Mouse (Mus musculus) embryonic facial prominence, embryonic 13.5 days (tissue): ENCODE results near the gene Pnmal1. TPM values are rescaled to one million over a fixed set of nuclear protein-coding genes. Genes with fewer than 3 reads are reported as not detected.
"Not testable (repeated sequence)": the region's sequence is repeated elsewhere in the genome, so short reads cannot be mapped to it uniquely, and the experiment has no call there.

ENCODE experiments used
- ATAC-seq: fragments of 200-750 bp; cut with Nextera tagmentation; 2 replicates; pipeline ENCODE4 v1.8.0; 2017; ENCODE audit warnings: low read depth; ENCODE audit not compliant: insufficient number of reproducible peaks, insufficient read depth, low FRiP score, low TSS enrichment
- H3K27ac ChIP-seq: fragments of 300-500 bp; sonication (generic); 2 replicates; pipeline ENCODE4 v1.5.1; 2015; ENCODE audit warnings: moderate library complexity, mild to moderate bottlenecking, inconsistent platforms
- H3K27me3 ChIP-seq: fragments of 300-500 bp; sonication (generic); 2 replicates; pipeline ENCODE4 v1.6.1; 2015; ENCODE audit warnings: mild to moderate bottlenecking, inconsistent platforms
- H3K36me3 ChIP-seq: fragments of 300-500 bp; sonication (generic); 2 replicates; pipeline ENCODE4 v1.6.1; 2015; ENCODE audit warnings: mild to moderate bottlenecking, inconsistent platforms
- H3K4me1 ChIP-seq: fragments of 300-500 bp; sonication (generic); 2 replicates; pipeline ENCODE4 v1.6.1; 2015; ENCODE audit warnings: inconsistent platforms
- H3K4me2 ChIP-seq: fragments of 300-500 bp; sonication (generic); 2 replicates; pipeline ENCODE4 v1.6.1; 2015; ENCODE audit warnings: moderate library complexity, mild to moderate bottlenecking, inconsistent platforms
- H3K4me3 ChIP-seq: fragments of 300-500 bp; sonication (generic); 2 replicates; pipeline ENCODE4 v1.5.1; 2015; ENCODE audit warnings: mild to moderate bottlenecking, inconsistent platforms
- H3K9ac ChIP-seq: fragments of 300-500 bp; sonication (generic); 2 replicates; pipeline ENCODE4 v1.6.1; 2015; ENCODE audit warnings: mild to moderate bottlenecking, inconsistent platforms
- H3K9me3 ChIP-seq: fragments of 300-500 bp; sonication (generic); 2 replicates; pipeline ENCODE4 v1.6.1; 2016; ENCODE audit warnings: inconsistent platforms
- WGBS: fragments of 180-500 bp; shearing (Covaris S2); methylation state at CpG from one replicate; pipeline ENCODE4 v1.1.7; 2015; ENCODE audit warnings: mixed read lengths; 5-methylcytosine and 5-hydroxymethylcytosine counted together
- polyA plus RNA-seq: library from polyadenylated mRNA; unstranded; fragments of >200 nt; fragmentation: Nextera tagmentation; extraction: Ambion mirVana; gene quantifications from 2 replicates; pipeline ENCODE4 v1.2.1, GENCODE M21; 2015

Gene Pnmal1
- polyA plus RNA-seq, 1 experiment from 2014 or later: 1.2 TPM

GRCm38 (mm10) chr7:16947349-16947895 lies 12.1 kb upstream of the Pnmal1 start:
- peaks cover 62% of the 10 kb centered on the region for H3K4me1 ChIP-seq
- peak overlapping the region; percentile 67 for H3K4me3 ChIP-seq
- peak overlapping the region; percentile 87 for H3K4me2 ChIP-seq
- H3K9ac ChIP-seq: no peak overlapping the region; the same call in 1 of the 2 replicates
- WGBS: 14% methylated on average over 21 of the region's 22 CpGs
- ATAC-seq: no peak
- no peaks in the 10 kb centered on the region for H3K36me3 ChIP-seq
- H3K27ac ChIP-seq: no peak overlapping the region
- no peaks in the 10 kb centered on the region for H3K9me3 ChIP-seq
- peaks cover 53% of the 10 kb centered on the region for H3K27me3 ChIP-seq

DNA sequence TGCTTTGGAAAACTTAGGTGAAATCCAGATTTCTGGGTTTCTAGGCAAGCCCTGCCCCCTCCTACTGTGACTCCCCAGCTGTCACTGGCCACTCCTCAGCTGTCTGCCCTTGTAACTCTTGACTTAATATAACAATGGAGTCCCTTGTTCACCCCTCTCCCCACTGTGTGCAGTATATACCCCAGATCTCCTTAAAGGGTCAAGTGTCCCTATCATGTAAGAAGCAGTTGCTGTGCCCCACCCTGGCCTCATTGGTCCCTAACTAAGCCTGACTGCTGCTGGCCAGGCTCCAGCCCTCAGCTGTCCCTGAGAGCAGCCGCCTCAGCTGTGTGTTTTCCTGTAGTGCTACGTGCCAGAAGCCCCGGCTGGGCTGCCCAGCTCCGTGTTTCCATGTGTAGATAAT lies 11.5 kb upstream of the Pnmal1 start:
- WGBS: 11% methylated on average over 4 of the region's 4 CpGs
- Histone ChIP-seq H3K36me3 (no peaks in the 10 kb centered on the region), H3K9ac (0 out of 2 replicates have a peak overlapping the region, but pooled peaks have one; percentile 12), H3K4me3 (no peak overlapping the region), H3K27me3 (peaks cover 53% of the 10 kb centered on the region), H3K4me1 (peaks cover 62% of the 10 kb centered on the region), H3K9me3 (no peaks in the 10 kb centered on the region), H3K27ac (no peak overlapping the region), H3K4me2 (peak overlapping the region; percentile 87)
- ATAC-seq: peak; percentile 22; the same call in 1 of the 2 replicates

GRCm38 (mm10) chr7:16948923-16949458 lies 10.5 kb upstream of the Pnmal1 start:
- Histone ChIP-seq H3K9me3 (no peaks in the 10 kb centered on the region), H3K4me2 (no peak overlapping the region), H3K9ac (no peak overlapping the region), H3K4me1 (peaks cover 60% of the 10 kb centered on the region), H3K4me3 (no peak overlapping the region), H3K36me3 (no peaks in the 10 kb centered on the region), H3K27me3 (peaks cover 53% of the 10 kb centered on the region), H3K27ac (no peak overlapping the region)
- ATAC-seq: no peak
- WGBS: 57% methylated on average over 8 of the region's 8 CpGs

GRCm38 (mm10) chr7:16949908-16950841 lies 9.3 kb upstream of the Pnmal1 start:
- Histone ChIP-seq H3K4me3 (peak overlapping the region; percentile 41), H3K36me3 (no peaks in the 10 kb centered on the region), H3K9me3 (no peaks in the 10 kb centered on the region; the same call in 1 of the 2 replicates), H3K27ac (no peak overlapping the region), H3K27me3 (peaks cover 47% of the 10 kb centered on the region), H3K4me2 (peak overlapping the region; percentile 66), H3K9ac (peak overlapping the region; percentile 59), H3K4me1 (peaks cover 51% of the 10 kb centered on the region)
- 0 out of 2 replicates have a peak, but pooled peaks have one; percentile 18 for ATAC-seq
- 11% methylated on average over 29 of the region's 29 CpGs for WGBS

- H3K4me1 ChIP-seq: peaks cover 46% of the 10 kb centered on the region
- no peak overlapping the region for H3K9ac ChIP-seq
- no peak overlapping the region for H3K4me3 ChIP-seq
- peak; percentile 28; the same call in 1 of the 2 replicates for ATAC-seq
- H3K27me3 ChIP-seq: peaks cover 38% of the 10 kb centered on the region
- no peaks in the 10 kb centered on the region for H3K36me3 ChIP-seq
- peak overlapping the region; percentile 24; the same call in 1 of the 2 replicates for H3K4me2 ChIP-seq
- no peaks in the 10 kb centered on the region; the same call in 1 of the 2 replicates for H3K9me3 ChIP-seq
- 24% methylated on average over 18 of the region's 18 CpGs for WGBS
- no peak overlapping the region for H3K27ac ChIP-seq
Measured at GRCm38 (mm10) chr7:16950861-16951635, 8.4 kb upstream of the Pnmal1 start.

- not testable (repeated sequence) for H3K36me3 ChIP-seq, H3K4me2 ChIP-seq, H3K4me3 ChIP-seq, H3K27ac ChIP-seq, H3K9ac ChIP-seq, ATAC-seq, H3K9me3 ChIP-seq
- H3K4me1 ChIP-seq: peaks cover 21% of the 10 kb centered on the region
- WGBS: 57% methylated on average over 2 of the region's 2 CpGs
- peaks cover 11% of the 10 kb centered on the region for H3K27me3 ChIP-seq
Measured at GRCm38 (mm10) chr7:16953776-16954175, 5.7 kb upstream of the Pnmal1 start.

- H3K27me3 ChIP-seq: peaks cover 6% of the 10 kb centered on the region
- peaks cover 8% of the 10 kb centered on the region; the same call in 1 of the 2 replicates for H3K4me1 ChIP-seq
- H3K9ac ChIP-seq: no peak overlapping the region
- no peak overlapping the region for H3K27ac ChIP-seq
- WGBS: 76% methylated on average over 4 of the region's 4 CpGs
- H3K9me3 ChIP-seq: no peaks in the 10 kb centered on the region; the same call in 1 of the 2 replicates
- ATAC-seq: no peak
- no peak overlapping the region for H3K4me2 ChIP-seq
- H3K36me3 ChIP-seq: no peaks in the 10 kb centered on the region
- no peak overlapping the region for H3K4me3 ChIP-seq
Measured at GRCm38 (mm10) chr7:16955712-16956111, 3.8 kb upstream of the Pnmal1 start.

DNA sequence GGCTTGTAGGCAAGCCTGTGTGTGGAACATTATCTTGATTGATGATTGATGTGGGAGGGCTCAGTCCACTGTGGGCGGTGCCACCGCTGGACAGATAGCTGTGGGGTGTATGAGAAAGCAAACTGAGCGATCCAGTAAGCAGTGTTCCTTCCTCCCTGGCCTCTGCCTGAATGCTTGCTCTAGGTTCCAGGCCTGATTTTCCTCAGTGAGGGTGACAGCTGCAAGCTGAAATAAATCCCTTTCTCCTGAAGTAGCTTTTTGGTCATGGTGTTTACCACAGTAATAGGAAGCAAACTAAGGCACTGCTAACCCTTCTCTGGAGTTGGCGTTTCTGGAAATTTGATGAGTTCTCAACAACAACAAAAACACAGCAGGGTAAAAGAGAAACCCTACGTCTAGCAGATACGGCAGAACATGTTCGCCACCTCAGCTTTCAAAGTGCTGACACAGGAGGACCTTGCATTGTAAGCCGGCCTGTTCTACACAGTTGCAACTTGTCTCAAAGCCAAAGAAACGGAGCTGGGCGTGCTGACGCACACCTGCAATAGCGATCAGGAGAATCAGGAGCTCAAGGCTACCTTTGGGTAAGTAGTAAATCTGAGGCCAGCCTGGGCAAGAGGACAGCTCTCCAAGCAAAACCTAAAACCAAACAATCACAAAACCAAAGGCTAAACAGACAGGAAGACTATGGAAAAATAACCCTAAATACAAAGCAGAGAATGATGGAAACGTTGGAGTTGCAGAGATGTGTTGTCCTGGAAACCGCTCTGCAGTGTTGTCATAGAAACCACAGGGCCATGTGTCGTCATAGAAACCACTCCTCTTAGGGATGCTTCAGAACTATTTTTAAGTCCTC lies 2.8 kb upstream of the Pnmal1 start:
- H3K9me3 ChIP-seq: no peaks in the 10 kb centered on the region; the same call in 1 of the 2 replicates
- WGBS: 61% methylated on average over 15 of the region's 15 CpGs
- no peak overlapping the region for H3K9ac ChIP-seq
- no peak for ATAC-seq
- no peak overlapping the region for H3K4me2 ChIP-seq
- peaks cover 6% of the 10 kb centered on the region for H3K27me3 ChIP-seq
- no peak overlapping the region for H3K27ac ChIP-seq
- no peaks in the 10 kb centered on the region for H3K36me3 ChIP-seq
- H3K4me1 ChIP-seq: 0 out of 2 replicates have a peak, but pooled peaks cover 5% of the 10 kb centered on the region
- H3K4me3 ChIP-seq: no peak overlapping the region

DNA sequence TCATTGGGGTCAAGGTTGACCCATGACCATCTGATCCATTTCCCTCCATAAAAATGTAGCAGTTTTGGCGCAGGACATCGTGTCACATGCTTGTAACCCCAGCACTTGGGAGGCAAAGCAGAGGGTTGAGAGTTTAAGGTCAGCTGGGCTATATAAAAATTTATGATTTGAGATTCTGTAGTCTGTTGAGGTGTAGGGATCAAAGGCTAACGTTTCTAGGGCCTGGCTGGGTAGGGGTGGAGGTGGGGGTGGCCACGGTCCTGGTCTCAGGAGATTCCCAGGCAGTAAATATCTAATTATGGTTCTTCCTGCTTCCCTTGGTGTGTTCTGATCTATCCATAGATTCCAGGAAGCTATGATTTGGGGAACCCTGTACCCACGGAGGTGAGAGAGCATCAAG lies 2.2 kb downstream of the Pnmal1 start:
- WGBS: 74% methylated on average over 5 of the region's 5 CpGs

DNA sequence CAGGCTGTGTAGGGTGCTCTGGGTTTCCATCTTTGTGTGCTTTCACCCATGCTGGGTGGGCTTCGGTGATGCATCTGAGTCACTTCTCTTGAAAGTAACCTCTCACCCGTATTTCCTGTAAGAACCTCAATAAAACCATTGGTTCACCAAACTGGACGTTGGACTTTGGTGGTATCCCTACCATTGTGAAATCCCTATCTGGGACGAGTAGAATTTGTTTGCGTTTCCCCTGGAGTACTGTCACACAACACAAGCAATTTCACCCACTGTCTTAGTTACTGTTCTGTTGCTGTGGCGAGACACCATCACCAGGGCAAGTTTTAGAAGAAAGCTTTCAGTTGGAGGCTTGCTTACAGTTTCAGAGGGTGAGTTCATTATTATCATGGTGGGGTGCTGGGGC lies 8.9 kb downstream of the Pnmal1 start:
- H3K27me3 ChIP-seq: no peaks in the 10 kb centered on the region
- H3K36me3 ChIP-seq: no peaks in the 10 kb centered on the region
- no peak overlapping the region for H3K9ac ChIP-seq
- H3K27ac ChIP-seq: no peak overlapping the region
- H3K4me2 ChIP-seq: no peak overlapping the region
- H3K4me1 ChIP-seq: no peaks in the 10 kb centered on the region
- no peaks in the 10 kb centered on the region for H3K9me3 ChIP-seq
- 87% methylated on average over 6 of the region's 6 CpGs for WGBS
- no peak for ATAC-seq
- no peak overlapping the region for H3K4me3 ChIP-seq

More for the DNA sequence above, 2.2 kb downstream of the Pnmal1 start:
- peaks cover 6% of the 10 kb centered on the region for H3K27me3 ChIP-seq
- H3K4me1 ChIP-seq: 0 out of 2 replicates have a peak, but pooled peaks cover 5% of the 10 kb centered on the region
- no peak overlapping the region for H3K9ac ChIP-seq
- H3K36me3 ChIP-seq: no peaks in the 10 kb centered on the region
- H3K4me2 ChIP-seq: no peak overlapping the region
- H3K4me3 ChIP-seq: no peak overlapping the region
- no peaks in the 10 kb centered on the region for H3K9me3 ChIP-seq
- ATAC-seq: no peak
- no peak overlapping the region for H3K27ac ChIP-seq
